Mouse (Mus musculus): ENCODE results near the gene Gm21149.
"Not testable (repeated sequence)": the region's sequence is repeated elsewhere in the genome, so short reads cannot be mapped to it uniquely, and the experiment has no call there.

- not testable (repeated sequence) for TF ChIP-seq EP300 (IDR thresholded peaks at IDR 0.05; ENCODE audit: insufficient read depth, low read depth, low read length); CTCF (IDR thresholded peaks at IDR 0.05; ENCODE audit: low read depth, low read length); POLR2A (IDR thresholded peaks at IDR 0.05; ENCODE audit: insufficient read depth, low read length)
Observed at GRCm38 (mm10) chr5:15517150-15517549, 40.8 kb upstream of the Gm21149 start.

Data from ES-Bruce4 (cell line).